Mouse (Mus musculus) liver, adult 2 months (tissue): Measurements from ENCODE around the gene Fnbp1l. TPM values are rescaled to one million over a fixed set of nuclear protein-coding genes. Genes with fewer than 3 reads are reported as not detected.

ENCODE experiments used
- DNase-seq: peaks from one replicate; pipeline ENCODE4 v3.0.0-alpha.2; 2011; ENCODE audit warnings: low read depth, low spot score; ENCODE audit errors: extremely low read depth
- H3K27ac ChIP-seq: fragments of 200-500 bp; replicated peaks from 2 replicates; pipeline ENCODE4 v1.5.1; 2012; ENCODE audit warnings: low read depth, mild to moderate bottlenecking, control low read depth, inconsistent platforms, low read length; ENCODE audit not compliant: insufficient read depth
- H3K27me3 ChIP-seq: fragments of 200-500 bp; 2 replicates; pipeline ENCODE4 v1.6.1; 2012; ENCODE audit warnings: mild to moderate bottlenecking, moderate library complexity, low read length, inconsistent platforms; ENCODE audit not compliant: control insufficient read depth, insufficient read depth
- H3K36me3 ChIP-seq: fragments of 200-500 bp; 2 replicates; pipeline ENCODE4 v1.6.1; 2012; ENCODE audit warnings: low read length, inconsistent platforms; ENCODE audit not compliant: control insufficient read depth, insufficient read depth
- H3K4me1 ChIP-seq: fragments of 200-500 bp; 2 replicates; pipeline ENCODE4 v1.6.1; 2011; ENCODE audit warnings: low read length; ENCODE audit not compliant: control insufficient read depth, insufficient read depth
- H3K4me3 ChIP-seq: fragments of 200-500 bp; 2 replicates; pipeline ENCODE4 v1.5.1; 2011; ENCODE audit warnings: low read depth, mild to moderate bottlenecking, control low read depth, low read length, moderate library complexity; ENCODE audit not compliant: insufficient read depth
- H3K79me2 ChIP-seq: fragments of 200-500 bp; 2 replicates; pipeline ENCODE4 v1.6.1; 2012; ENCODE audit warnings: inconsistent platforms, mild to moderate bottlenecking, low read length, moderate library complexity; ENCODE audit not compliant: control insufficient read depth, insufficient read depth
- H3K9ac ChIP-seq: fragments of 200-500 bp; 2 replicates; pipeline ENCODE4 v1.6.1; 2012; ENCODE audit warnings: low read depth, mild to moderate bottlenecking, control low read depth, inconsistent platforms, low read length
- CTCF ChIP-seq: fragments of 200-500 bp; IDR thresholded peaks from 2 replicates; pipeline ENCODE4 v1.5.1; 2011; ENCODE audit warnings: low read depth, low read length, control low read depth
- POLR2A ChIP-seq: fragments of 200-500 bp; IDR thresholded peaks from 2 replicates; pipeline ENCODE4 v1.6.1; 2011; ENCODE audit warnings: low read length, control low read depth; ENCODE audit not compliant: insufficient read depth; ENCODE audit errors: extremely low read depth
- WGBS: fragments of 180-500 bp; shearing (Covaris S2); methylation state at CpG from one replicate; pipeline ENCODE4 v1.1.7; 2018; 5-methylcytosine and 5-hydroxymethylcytosine counted together
- polyA plus RNA-seq: library from polyadenylated mRNA; depleted of rRNA; stranded (reverse); fragments of >200 nt; gene quantifications from 2 replicates; pipeline ENCODE4 v1.2.3, GENCODE M21; 2012; rRNA removed
- total RNA-seq: library from RNA; depleted of rRNA; stranded (reverse); fragments of >200 nt; gene quantifications from 2 replicates; pipeline ENCODE4 v1.2.3, GENCODE M21; 2014; rRNA removed

Fnbp1l gene
- total and polyA plus RNA-seq, 2 experiments: 3.1 to 8.7 TPM

GRCm38 (mm10) chr3:122494764-122495163 is 124.8 kb downstream of the Fnbp1l start:
- H3K4me1 ChIP-seq: peaks cover 19% of the 10 kb centered on the region
- no peak overlapping the region for H3K27ac ChIP-seq
- no peak overlapping the region for H3K4me3 ChIP-seq
- no peak overlapping the region for H3K9ac ChIP-seq
- H3K36me3 ChIP-seq: no peaks in the 10 kb centered on the region; the same call in 1 of the 2 replicates
- no peaks in the 10 kb centered on the region for H3K27me3 ChIP-seq
- peaks cover 40% of the 10 kb centered on the region for H3K79me2 ChIP-seq
- DNase-seq: no peak
- TF ChIP-seq POLR2A (no peak), CTCF (no peak)
- WGBS: 80% methylated on average over 6 of the region's 6 CpGs

- no peaks in the 10 kb centered on the region for H3K27me3 ChIP-seq
- H3K9ac ChIP-seq: no peak overlapping the region
- WGBS: 86% methylated on average over 21 of the region's 21 CpGs
- peaks cover 18% of the 10 kb centered on the region for H3K4me1 ChIP-seq
- no peak overlapping the region for H3K27ac ChIP-seq
- H3K4me3 ChIP-seq: no peak overlapping the region
- H3K36me3 ChIP-seq: no peaks in the 10 kb centered on the region; the same call in 1 of the 2 replicates
- TF ChIP-seq POLR2A: no peak
- no peak for TF ChIP-seq CTCF
- peaks cover 52% of the 10 kb centered on the region for H3K79me2 ChIP-seq
- no peak for DNase-seq
Observed at GRCm38 (mm10) chr3:122492872-122493615, 126.5 kb downstream of the Fnbp1l start.

- H3K4me1 ChIP-seq: peaks cover 26% of the 10 kb centered on the region
- WGBS: 31% methylated on average over 3 of the region's 3 CpGs
- peak overlapping the region; percentile 9 for H3K27ac ChIP-seq
- H3K9ac ChIP-seq: no peak overlapping the region
- H3K36me3 ChIP-seq: no peaks in the 10 kb centered on the region; the same call in 1 of the 2 replicates
- no peak for TF ChIP-seq POLR2A
- no peak for TF ChIP-seq CTCF
- no peaks in the 10 kb centered on the region for H3K27me3 ChIP-seq
- H3K4me3 ChIP-seq: no peak overlapping the region
- H3K79me2 ChIP-seq: peaks cover 50% of the 10 kb centered on the region
- peak; percentile 79 for DNase-seq
Observed at GRCm38 (mm10) chr3:122492006-122492405, 127.5 kb downstream of the Fnbp1l start.

- no peak overlapping the region for H3K9ac ChIP-seq
- TF ChIP-seq CTCF: no peak
- TF ChIP-seq POLR2A: no peak
- no peaks in the 10 kb centered on the region for H3K27me3 ChIP-seq
- WGBS: 83% methylated on average over 6 of the region's 6 CpGs
- no peak overlapping the region for H3K27ac ChIP-seq
- no peak for DNase-seq
- no peaks in the 10 kb centered on the region; the same call in 1 of the 2 replicates for H3K36me3 ChIP-seq
- H3K4me3 ChIP-seq: no peak overlapping the region
- peaks cover 32% of the 10 kb centered on the region for H3K4me1 ChIP-seq
- H3K79me2 ChIP-seq: peaks cover 41% of the 10 kb centered on the region
Observed at GRCm38 (mm10) chr3:122490574-122490973, 128.9 kb downstream of the Fnbp1l start.

Other genes starting within 250 kb of the Fnbp1l start
- 0.83 and 1.3 TPM in 2 replicates for gene Pde5a, start 109.2 kb upstream of the Fnbp1l start, total RNA-seq
- gene Pde5a, start 109.2 kb upstream of the Fnbp1l start, polyA plus RNA-seq: 0.14 and 0.15 TPM in 2 replicates